Mouse (Mus musculus): ENCODE measurements around the gene Fam129a.

Gene Fam129a

DNA sequence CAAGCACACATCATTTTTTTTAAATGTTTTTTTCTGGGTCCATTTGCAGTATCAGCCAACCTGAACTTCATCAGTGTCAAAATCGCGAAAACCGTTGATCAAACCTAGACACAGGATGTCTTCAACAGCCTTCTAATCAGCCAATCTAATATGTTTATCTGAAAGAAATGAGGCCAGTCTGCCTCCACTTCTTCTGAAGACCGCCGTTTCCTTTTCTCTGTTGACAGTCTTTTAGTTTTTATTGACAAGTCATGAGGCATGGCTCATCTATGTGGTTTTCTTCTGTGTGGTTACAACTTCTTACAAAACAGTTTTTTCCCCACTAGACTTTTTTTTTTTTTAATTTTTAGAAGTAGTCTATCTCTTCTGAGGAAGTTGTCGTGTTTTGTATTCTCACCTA lies 111.9 kb downstream of the Fam129a start:
- in situ Hi-C loops (cut with MboI; ENCODE audit: low pct_unique_long_range_greater_than_20kb in 1 of 2, low sequenced_read_pairs in 2 of 2, unreplicated experiment in 1 of 2) = no loop called here

DNA sequence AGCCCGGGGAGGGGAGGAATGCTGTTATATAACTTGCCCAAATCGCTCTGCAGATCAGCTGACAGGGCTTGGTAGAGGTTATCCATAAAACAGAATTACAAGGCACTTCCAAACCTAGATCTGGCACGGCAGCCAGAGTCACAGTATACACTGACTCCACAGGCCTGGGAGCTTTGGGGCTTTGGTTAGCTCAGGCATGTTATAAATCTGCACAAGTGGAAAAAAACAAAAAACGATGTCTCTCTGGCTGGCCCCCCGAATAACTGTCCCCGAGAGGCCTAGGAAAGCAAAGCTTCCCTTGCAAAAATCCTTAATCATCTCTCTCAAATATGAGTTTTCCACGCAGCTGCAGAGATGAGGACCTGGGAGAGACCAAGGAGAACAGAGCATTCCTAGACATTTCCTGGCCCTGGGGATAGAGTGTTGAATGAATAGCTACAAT lies 113.5 kb downstream of the Fam129a start:
- in situ Hi-C loops (cut with MboI; ENCODE audit: low pct_unique_long_range_greater_than_20kb in 1 of 2, low sequenced_read_pairs in 2 of 2, unreplicated experiment in 1 of 2) = no loop called here

DNA sequence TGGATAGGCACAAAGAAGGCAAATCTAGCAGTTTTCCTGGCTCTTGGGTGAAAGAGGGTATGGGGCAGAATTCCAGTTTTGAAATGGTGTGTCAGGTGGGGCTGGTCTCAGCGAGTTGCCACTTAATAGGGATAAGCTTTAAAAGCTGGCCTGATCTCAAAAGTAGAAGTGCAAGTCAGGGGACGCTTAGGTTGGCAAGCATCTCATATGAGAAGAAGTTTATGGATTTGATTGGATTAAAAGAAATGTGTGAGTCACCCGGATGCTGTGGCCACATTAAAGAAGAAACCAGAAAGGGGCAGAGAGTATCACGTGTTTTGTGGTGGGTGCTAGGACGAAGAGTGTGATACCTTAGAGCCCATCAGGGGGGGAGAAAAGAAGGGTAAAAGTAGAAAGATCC lies 114.0 kb downstream of the Fam129a start:
- in situ Hi-C loops (cut with MboI; ENCODE audit: low pct_unique_long_range_greater_than_20kb in 1 of 2, low sequenced_read_pairs in 2 of 2, unreplicated experiment in 1 of 2) = no loop called here

DNA sequence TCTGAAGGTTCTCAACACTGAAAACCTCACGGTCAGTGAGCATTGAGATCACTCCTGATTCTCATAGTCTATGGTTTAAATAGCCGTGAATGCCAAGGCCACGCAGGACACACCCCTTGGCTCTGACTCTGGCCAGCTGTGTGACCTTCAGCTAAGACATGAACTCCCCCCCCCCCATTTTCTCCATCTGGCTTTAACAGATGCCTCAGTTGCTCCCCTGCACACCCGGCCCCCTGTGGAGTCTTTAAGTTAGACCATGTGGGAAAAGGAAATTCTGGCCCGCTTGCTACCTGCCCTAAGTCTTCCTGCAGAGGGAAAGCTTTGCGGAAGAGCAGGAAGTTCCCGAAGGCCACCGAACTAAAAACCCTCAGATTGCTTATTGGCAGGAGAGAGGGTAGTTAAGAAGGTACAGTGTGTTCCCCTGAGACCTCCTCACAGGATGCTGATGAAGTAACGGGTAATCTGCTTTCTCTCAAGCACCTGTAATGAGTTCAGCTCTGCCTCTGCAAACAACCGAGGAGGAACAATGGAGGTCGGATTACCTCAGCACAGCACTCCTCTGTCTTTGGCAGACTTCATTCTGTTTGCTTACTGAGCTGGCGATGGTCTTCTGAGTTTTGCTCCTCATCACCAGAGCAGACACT lies 114.8 kb downstream of the Fam129a start:
- in situ Hi-C loops (cut with MboI; ENCODE audit: low pct_unique_long_range_greater_than_20kb in 1 of 2, low sequenced_read_pairs in 2 of 2, unreplicated experiment in 1 of 2) = no loop called here

DNA sequence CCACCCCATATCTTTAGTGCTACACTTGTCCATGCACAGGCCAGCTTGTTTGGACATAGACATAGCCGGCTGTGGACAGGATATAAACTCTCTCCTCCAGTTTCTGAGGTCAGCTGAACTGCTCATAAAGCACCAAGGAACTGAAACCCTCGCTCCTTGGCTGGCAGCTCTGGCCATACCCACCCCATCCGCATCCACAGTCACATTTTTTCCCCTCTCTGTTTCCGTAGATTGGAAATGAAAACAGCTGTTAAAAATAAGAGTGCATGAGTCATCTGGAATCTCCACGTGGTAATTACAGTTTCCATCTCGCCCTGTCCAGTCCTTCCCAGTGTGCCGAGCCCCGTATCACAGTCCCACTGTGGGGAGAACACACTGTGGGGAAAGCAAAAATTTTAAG lies 115.7 kb downstream of the Fam129a start:
- in situ Hi-C loops (cut with MboI; ENCODE audit: low pct_unique_long_range_greater_than_20kb in 1 of 2, low sequenced_read_pairs in 2 of 2, unreplicated experiment in 1 of 2) = no loop called here

DNA sequence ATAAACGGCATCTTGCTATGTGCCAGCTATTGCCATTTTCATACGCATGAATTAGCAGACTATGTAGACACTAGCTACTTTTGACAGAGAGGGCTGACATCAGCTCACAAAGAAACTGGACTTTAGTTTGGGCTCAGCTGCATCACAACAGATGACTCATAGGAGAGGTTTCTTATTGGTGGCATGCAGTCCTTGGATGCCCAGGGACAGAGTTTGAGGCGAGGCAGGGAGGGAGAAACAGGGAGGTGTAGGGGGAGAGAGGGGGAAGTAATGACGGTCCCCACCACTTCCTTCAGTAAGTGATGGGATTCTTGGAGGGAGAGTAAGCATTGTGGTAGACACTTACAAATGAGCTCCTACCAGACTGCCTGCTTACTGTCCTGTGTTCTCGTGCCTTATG lies 118.0 kb downstream of the Fam129a start:
- in situ Hi-C loops (cut with MboI; ENCODE audit: low pct_unique_long_range_greater_than_20kb in 1 of 2, low sequenced_read_pairs in 2 of 2, unreplicated experiment in 1 of 2) = no loop called here

DNA sequence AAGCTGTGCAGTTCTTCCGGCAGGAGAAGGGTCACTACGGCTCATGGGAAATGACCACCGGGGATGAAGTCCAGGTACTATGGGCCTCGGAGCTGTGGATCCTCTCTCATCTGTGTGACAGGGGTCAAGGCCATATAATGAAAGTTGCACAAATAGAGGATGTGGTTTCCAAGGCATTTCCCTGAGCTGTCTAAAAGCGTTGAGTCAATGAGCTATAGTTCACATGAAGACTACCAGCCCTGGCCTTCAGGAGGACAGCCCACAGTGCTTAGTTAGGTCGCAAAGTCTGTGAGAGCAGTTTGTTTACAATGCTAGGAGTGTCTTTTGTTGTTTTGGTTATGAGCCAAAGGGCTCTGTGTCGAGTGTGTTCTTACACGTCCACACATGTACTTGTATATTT lies 118.6 kb downstream of the Fam129a start:
- in situ Hi-C loops (cut with MboI; ENCODE audit: low pct_unique_long_range_greater_than_20kb in 1 of 2, low sequenced_read_pairs in 2 of 2, unreplicated experiment in 1 of 2) = no loop called here

DNA sequence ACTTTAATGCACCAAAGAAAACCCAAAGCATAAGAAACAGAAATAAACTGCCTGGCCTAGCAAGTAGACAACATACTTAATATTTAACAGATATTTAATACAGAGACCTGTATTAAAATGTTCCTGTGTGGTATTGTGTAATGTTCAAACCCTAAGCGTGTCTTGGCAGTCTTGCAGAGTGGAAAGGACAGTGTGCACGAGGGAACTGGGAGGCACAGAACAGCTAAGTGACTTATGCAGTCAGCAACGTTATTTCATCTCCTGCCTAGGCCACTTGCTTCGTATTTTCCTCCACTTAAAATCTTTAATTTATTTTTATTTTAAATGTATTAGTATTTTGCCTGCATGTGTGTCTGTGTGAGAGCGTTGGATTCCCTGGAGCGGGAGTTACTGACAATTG lies 119.1 kb downstream of the Fam129a start:
- in situ Hi-C loops (cut with MboI; ENCODE audit: low pct_unique_long_range_greater_than_20kb in 1 of 2, low sequenced_read_pairs in 2 of 2, unreplicated experiment in 1 of 2) = loop anchor here in 1 of 2 experiments (10.0 kb wide), 1 partner anchor 125 kb away; no protein-coding TSS in a partner anchor

DNA sequence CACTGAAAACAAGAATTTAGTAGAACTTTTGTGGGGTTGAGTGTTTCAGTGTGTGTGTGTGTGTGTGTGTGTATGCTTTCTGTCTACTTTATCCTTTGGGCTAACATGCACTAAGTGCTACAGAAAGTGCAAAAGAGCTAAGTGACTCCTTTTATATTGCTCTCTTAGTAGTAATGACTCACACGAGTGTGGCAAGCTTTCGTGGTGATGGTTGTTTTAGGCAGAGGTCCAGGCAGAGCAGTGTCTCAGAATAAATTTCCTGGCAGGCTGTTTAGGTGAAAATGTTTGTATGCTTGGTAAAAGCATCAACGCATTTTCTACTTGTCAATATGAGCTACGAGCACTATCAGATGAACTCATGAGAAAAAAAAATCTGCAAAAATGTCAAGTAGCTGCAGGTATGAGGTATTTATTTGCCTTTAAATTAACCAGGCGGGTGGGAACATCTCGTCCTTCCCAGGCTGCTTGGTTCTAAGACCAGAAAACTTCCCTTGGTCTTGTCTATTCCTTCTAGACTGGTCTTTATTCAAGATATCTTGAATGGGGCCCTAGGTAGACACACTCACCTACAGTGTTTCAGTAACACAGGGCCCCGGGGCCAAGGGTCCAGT lies 119.7 kb downstream of the Fam129a start:
- in situ Hi-C loops (cut with MboI; ENCODE audit: low pct_unique_long_range_greater_than_20kb in 1 of 2, low sequenced_read_pairs in 2 of 2, unreplicated experiment in 1 of 2) = loop anchor here in 1 of 2 experiments (10.0 kb wide), 1 partner anchor 126 kb away; no protein-coding TSS in a partner anchor

DNA sequence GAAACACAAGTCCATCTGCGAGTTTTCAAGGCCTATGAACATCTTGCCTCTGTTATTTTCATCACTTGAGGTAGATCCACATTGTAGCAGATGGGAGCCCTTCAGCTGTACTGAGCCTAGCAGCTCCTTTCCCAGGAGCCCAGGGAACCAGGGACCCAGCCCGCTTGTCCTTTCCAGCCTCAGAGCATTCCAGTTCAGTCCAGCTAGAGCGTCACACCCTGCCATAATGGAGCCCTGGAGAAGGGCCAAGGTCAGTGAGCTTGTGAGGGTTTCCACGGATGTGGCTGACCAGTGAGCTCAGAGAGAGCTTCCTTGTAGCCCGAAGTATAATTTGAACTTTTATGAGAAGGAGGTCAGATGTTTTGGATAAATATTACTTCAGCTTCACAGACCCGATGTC lies 121.9 kb downstream of the Fam129a start:
- in situ Hi-C loops (cut with MboI; ENCODE audit: low pct_unique_long_range_greater_than_20kb in 1 of 2, low sequenced_read_pairs in 2 of 2, unreplicated experiment in 1 of 2) = loop anchor here in 1 of 2 experiments (10.0 kb wide), 1 partner anchor 128 kb away; no protein-coding TSS in a partner anchor

DNA sequence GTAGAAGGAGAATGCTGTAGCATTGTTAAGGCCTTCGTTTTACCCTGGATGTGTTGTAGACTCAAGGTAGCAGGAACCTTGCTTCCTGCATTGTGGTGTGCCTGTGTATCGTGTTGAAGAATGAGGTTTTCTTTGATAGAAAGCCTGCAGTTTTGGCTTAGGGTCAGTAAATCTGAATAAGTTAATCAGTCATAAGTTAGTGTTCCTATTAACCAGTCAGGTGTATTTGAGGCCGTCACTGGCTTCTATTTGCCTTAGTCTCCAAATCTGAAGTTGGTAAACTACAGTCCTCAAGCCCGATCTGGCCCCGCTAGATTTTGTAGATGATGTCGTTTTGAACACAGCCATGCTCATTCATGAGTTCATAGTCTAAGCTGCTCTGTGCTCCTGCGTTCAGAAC lies 125.8 kb downstream of the Fam129a start:
- in situ Hi-C loops (cut with MboI; ENCODE audit: low pct_unique_long_range_greater_than_20kb in 1 of 2, low sequenced_read_pairs in 2 of 2, unreplicated experiment in 1 of 2) = loop anchor here in 1 of 2 experiments (10.0 kb wide), 1 partner anchor 132 kb away; no protein-coding TSS in a partner anchor

DNA sequence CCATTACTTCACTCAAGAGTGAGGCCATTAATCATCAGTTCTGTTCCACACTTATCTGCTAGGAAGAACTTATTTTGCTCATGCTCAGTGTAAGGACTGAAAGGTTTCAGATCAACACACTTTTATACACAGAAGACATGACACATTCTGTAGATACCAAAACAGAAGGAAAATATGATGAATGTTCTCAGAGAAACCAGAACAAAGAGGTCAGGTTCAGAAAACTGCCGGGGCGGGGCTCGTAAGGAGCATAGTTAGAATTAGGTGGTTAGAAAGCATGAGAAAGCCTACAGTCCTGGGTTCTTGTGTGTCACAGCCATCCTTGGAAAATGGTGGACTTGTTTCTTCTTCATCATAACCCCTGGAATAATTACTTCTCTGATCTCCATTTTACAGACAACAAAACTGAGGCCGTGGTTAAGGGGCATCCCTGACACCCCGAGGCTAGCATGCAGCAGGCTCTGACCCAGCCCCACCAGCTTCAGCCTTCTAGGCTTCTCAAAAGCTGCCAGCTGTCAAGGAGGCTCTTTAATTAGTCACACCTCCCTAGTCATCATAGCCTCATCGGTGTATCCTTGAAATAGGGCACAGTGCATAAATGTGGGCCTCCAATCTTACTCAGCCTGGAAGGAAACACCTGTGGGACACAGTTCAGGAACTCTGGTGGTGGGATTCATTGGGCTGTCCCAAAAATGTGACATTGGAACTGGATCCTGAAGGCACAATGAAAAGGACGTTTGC lies 127.1 kb downstream of the Fam129a start:
- in situ Hi-C loops (cut with MboI; ENCODE audit: low pct_unique_long_range_greater_than_20kb in 1 of 2, low sequenced_read_pairs in 2 of 2, unreplicated experiment in 1 of 2) = loop anchor here in 1 of 2 experiments (10.0 kb wide), 1 partner anchor 133 kb away; no protein-coding TSS in a partner anchor

DNA sequence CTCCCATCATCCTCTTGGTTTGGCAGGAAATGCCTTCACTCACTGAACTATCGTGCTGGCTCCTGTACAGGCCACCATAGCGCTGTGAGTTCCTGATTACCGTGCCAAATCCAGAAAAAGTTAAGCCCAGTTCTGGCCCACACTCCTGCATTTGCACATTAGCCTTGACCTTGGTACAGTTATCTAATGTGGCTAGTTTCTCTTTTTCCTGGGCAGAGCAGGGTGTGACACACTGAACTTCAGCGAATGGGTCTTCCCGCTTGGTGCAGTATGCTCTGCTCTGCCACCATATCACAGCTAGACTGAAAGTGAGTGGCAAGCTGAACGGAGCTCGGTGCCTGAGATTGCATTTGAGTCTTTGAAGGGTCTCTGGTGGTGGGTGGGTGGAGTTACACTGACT lies 128.4 kb downstream of the Fam129a start:
- in situ Hi-C loops (cut with MboI; ENCODE audit: low pct_unique_long_range_greater_than_20kb in 1 of 2, low sequenced_read_pairs in 2 of 2, unreplicated experiment in 1 of 2) = loop anchor here in 1 of 2 experiments (10.0 kb wide), 1 partner anchor 135 kb away; no protein-coding TSS in a partner anchor

DNA sequence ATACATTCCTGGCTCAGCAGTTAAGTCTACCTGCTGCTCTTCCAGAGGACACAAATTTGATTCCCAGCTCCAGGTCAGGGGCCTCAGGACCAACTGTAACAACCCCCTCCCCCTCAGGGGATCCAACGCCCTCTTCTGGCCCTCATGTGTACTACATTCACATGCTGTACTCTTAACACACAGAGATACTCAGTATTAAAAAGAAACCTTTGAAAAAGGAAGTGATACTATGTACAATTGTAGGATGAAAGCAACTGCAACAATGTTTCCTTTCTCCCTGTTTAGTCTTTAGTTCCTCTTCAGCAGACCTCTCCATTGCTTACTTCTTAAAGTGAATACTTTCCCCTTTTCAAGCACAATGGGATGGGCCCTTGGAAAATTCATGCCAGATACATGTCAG lies 131.8 kb downstream of the Fam129a start:
- in situ Hi-C loops (cut with MboI; ENCODE audit: low pct_unique_long_range_greater_than_20kb in 1 of 2, low sequenced_read_pairs in 2 of 2, unreplicated experiment in 1 of 2) = loop anchor here (10.0 to 25.0 kb wide), 3 partner anchors 138 to 258 kb away; no protein-coding TSS in a partner anchor

DNA sequence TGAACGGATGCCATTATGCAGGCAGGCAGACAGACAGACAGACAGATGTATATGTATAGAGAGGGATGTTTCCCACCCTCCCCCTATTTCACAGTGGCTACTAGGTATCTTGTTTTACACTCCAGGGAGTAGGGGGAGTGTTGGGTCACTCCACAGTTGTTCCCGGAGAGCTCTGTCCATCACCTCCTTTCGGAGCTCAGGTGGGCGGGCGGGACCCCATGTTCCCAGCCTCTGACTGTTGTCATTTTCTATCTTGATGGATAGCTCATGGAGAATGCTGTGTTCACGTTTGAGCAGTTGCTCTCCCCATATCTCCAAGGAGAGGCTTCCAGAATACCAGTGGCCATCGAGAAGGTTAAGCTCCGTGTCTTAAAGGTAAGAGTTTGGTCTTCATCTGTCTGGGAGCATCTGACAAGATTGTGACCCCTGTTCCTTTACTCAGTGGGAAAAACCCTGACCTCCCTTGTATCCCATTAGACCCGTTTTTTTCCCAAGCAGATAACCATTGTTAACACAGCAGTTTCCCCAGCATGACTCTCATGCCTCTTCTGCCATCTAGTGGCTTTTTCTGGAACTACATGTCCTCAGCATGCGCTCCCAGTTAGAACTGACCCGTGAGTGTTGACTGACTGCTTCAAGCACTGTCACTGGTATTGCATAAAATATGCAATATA lies 134.9 kb downstream of the Fam129a start:
- in situ Hi-C loops (cut with MboI; ENCODE audit: low pct_unique_long_range_greater_than_20kb in 1 of 2, low sequenced_read_pairs in 2 of 2, unreplicated experiment in 1 of 2) = loop anchor here (10.0 to 25.0 kb wide), 3 partner anchors 141 to 261 kb away; no protein-coding TSS in a partner anchor

DNA sequence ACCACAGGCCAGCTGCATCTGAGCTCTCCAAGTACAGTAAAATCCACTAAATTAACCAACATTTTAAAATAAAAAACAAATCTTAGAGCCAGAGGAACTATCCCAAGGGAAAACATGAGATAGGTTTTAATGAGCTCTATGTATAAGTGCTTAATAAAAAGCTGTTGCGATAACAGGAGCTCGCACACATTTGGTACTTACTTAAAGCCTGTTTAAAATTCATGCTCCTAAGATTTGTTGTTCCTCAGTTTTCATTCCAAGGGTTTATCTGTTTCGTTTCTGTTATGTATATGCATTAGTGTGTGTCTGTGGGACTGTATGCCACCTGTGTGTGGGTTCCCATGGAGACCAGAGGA lies 135.4 kb downstream of the Fam129a start:
- in situ Hi-C loops (cut with MboI; ENCODE audit: low pct_unique_long_range_greater_than_20kb in 1 of 2, low sequenced_read_pairs in 2 of 2, unreplicated experiment in 1 of 2) = loop anchor here (10.0 to 25.0 kb wide), 3 partner anchors 142 to 262 kb away; no protein-coding TSS in a partner anchor

DNA sequence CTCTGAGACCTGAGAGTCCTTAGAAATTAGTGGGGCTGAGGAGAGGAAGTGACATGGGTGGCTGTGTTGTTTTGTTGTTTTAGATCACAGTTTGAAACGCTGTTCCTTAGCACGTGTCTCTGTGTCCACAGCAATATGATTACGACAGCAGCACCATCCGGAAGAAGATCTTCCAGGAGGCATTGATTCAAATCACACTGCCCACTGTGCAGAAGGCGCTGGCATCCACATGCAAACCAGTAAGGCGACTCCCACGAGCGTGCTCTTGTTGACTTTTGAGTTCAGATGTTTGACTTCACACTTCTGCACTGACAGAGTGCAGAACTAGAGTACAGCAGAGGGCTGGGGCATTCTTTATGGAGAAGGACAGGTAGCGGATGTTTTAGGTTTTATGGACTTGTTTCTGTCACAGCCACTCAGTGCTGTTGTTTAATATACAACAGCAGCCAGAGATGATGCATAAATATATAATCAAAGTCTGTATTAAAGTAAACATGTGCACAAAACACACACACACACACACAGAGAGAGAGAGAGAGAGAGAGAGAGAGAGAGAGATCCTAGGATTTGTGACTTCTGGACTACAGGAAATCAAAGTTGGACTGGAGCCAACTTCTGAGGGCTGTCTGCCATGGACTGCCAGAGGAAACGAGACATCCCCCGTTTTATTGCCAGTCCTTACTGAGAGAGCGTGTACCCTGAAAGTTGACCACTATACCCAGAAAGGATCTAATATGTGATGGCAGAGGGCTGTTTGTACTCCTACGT lies 138.2 kb downstream of the Fam129a start:
- in situ Hi-C loops (cut with MboI; ENCODE audit: low pct_unique_long_range_greater_than_20kb in 1 of 2, low sequenced_read_pairs in 2 of 2, unreplicated experiment in 1 of 2) = loop anchor here (10.0 to 25.0 kb wide), 3 partner anchors 144 to 264 kb away; no protein-coding TSS in a partner anchor

DNA sequence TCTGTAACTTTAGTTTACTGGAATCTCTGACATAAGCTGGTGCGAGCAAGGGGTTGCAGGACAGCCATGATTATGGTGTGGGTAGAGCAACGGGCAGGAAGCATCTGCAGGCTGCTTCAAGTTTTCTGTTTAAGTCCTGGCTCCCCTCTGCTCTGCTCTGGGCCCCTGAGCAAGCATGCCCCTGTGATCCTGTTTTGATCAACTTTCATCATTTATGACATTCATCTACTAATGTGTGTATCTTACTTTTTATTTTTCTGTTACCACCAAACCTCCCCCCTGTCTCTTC lies 138.7 kb downstream of the Fam129a start:
- in situ Hi-C loops (cut with MboI; ENCODE audit: low pct_unique_long_range_greater_than_20kb in 1 of 2, low sequenced_read_pairs in 2 of 2, unreplicated experiment in 1 of 2) = loop anchor here (10.0 to 25.0 kb wide), 3 partner anchors 145 to 265 kb away; no protein-coding TSS in a partner anchor

All from mouse embryonic stem cell (cell line).